In genomic region chr11:48838181-48838797, GRCm38 (mm10) we compare ENCODE assay signal across 8 mouse cellular contexts. TPM values are rescaled to one million over a fixed set of nuclear protein-coding genes. Genes with fewer than 3 reads are reported as not detected.
A peak's percentile ranks its signal among the peaks of the same experiment; 100 is the strongest.
DNase-seq lines count a peak whose midpoint lies in the region; ATAC-seq and TF ChIP-seq lines count a peak whose summit lies in the region.

No protein-coding gene starts in this region.

- H3K9me3 ChIP-seq in heart, embryonic 13.5 days: no peaks in the 10 kb centered on the region
- no peaks in the 10 kb centered on the region for H3K9me3 ChIP-seq in midbrain, embryonic 14.5 days (ENCODE audit: control insufficient read depth, low read length)

- H3K4me1 ChIP-seq in heart, embryonic 13.5 days: peaks cover 19% of the 10 kb centered on the region
- peaks cover 7% of the 10 kb centered on the region for H3K4me1 ChIP-seq in midbrain, embryonic 14.5 days (ENCODE audit: control insufficient read depth, insufficient read depth, low read length)

- no peak for DNase-seq in left cerebral cortex, adult 2 months (ENCODE audit: extremely low spot score in 1 of 2, low spot score in 2 of 2)
- no peak for DNase-seq in left cerebral cortex, postnatal 10 days (ENCODE audit: extremely low spot score in 1 of 2, low spot score in 2 of 2)
- peak; percentile 89 for DNase-seq in ZHBTc4 (ENCODE audit: low read depth, low spot score)
- peak; percentile 64 to 80 for DNase-seq in kidney, postnatal 25 days
- DNase-seq in midbrain, embryonic 14.5 days: no peak
- no peak for DNase-seq in gastrocnemius, postnatal 4 days (ENCODE audit: low spot score in 2 of 2)
- no peak for DNase-seq in urinary bladder, adult 2 months (ENCODE audit: low spot score)

- peak overlapping the region; percentile 74; the same call in 1 of the 2 replicates for H3K27ac ChIP-seq in left cerebral cortex, adult 2 months
- peak overlapping the region; percentile 42 for H3K27ac ChIP-seq in heart, embryonic 13.5 days (replicated peaks)
- peak overlapping the region; percentile 66; the same call in 1 of the 2 replicates for H3K27ac ChIP-seq in midbrain, embryonic 14.5 days (replicated peaks; ENCODE audit: low read depth, low read length)

- ATAC-seq in heart, embryonic 13.5 days (ENCODE audit: extremely low read depth, insufficient number of reproducible peaks, low FRiP score, low TSS enrichment): 0 out of 2 replicates have a peak, but pooled peaks have one; percentile 16
- 0 out of 2 replicates have a peak, but pooled peaks have one; percentile 15 for ATAC-seq in midbrain, embryonic 14.5 days (ENCODE audit: low FRiP score, low TSS enrichment)

- H3K9ac ChIP-seq in heart, embryonic 13.5 days: peak overlapping the region; percentile 88
- H3K9ac ChIP-seq in midbrain, embryonic 14.5 days (replicated peaks; ENCODE audit: low read length): peak overlapping the region; percentile 69

- H3K4me3 ChIP-seq in left cerebral cortex, adult 2 months: peak overlapping the region; percentile 64
- peak overlapping the region; percentile 89 for H3K4me3 ChIP-seq in heart, embryonic 13.5 days
- peak overlapping the region; percentile 77 for H3K4me3 ChIP-seq in midbrain, embryonic 14.5 days (replicated peaks; ENCODE audit: low read depth, low read length)

- H3K4me2 ChIP-seq in heart, embryonic 13.5 days: peak overlapping the region; percentile 92
- peak overlapping the region; percentile 58 for H3K4me2 ChIP-seq in midbrain, embryonic 14.5 days (ENCODE audit: low read length)

- no peak for TF ChIP-seq CTCF in left cerebral cortex, adult 2 months (IDR thresholded peaks at IDR 0.05)

- peaks cover 35% of the 10 kb centered on the region for H3K27me3 ChIP-seq in heart, embryonic 13.5 days (replicated peaks)
- H3K27me3 ChIP-seq in midbrain, embryonic 14.5 days (ENCODE audit: control insufficient read depth, insufficient read depth, low read length): peaks cover 10% of the 10 kb centered on the region

- H3K36me3 ChIP-seq in heart, embryonic 13.5 days: no peaks in the 10 kb centered on the region
- H3K36me3 ChIP-seq in midbrain, embryonic 14.5 days (ENCODE audit: control insufficient read depth, insufficient read depth, low read length): no peaks in the 10 kb centered on the region

- intact Hi-C loops in left cerebral cortex, adult 2 months (cut with DNase I): loop anchor here (10.0 kb wide), 1 partner anchor 877 kb away; the partner anchor contains the start of gene Cnot6
- intact Hi-C loops in left cerebral cortex, postnatal 10 days (cut with DNase I): no loop called here

- 2% methylated on average over 16 of the region's 16 CpGs for WGBS in heart, embryonic 13.5 days
- WGBS in midbrain, embryonic 14.5 days: 3% methylated on average over 16 of the region's 16 CpGs

RNA-seq across cellular contexts. Expression of gene Gm12184, which starts 11.8 kb away (rescaled TPM):
- total RNA-seq in left cerebral cortex, adult 2 months (2021): 1 to 10 TPM; 1.1 to 2.6 TPM
- total RNA-seq in left cerebral cortex, postnatal 10 days (2021): 1 to 10 TPM in 1 of 2 experiments, under 1 TPM in 1; 0.75 to 1.6 TPM
- 0.53 and 1.2 TPM in 2 replicates for polyA plus RNA-seq in heart, embryonic 13.5 days (2015; fragmentation: Nextera tagmentation; extraction: Ambion mirVana)
- polyA plus RNA-seq in midbrain, embryonic 14.5 days (2014; fragmentation: Nextera tagmentation; extraction: Ambion mirVana): 3.2 and 4.5 TPM in 2 replicates
- total RNA-seq in gastrocnemius, postnatal 4 days (2021): 1 to 10 TPM; 1.9 to 4.9 TPM
- polyA plus RNA-seq in urinary bladder, adult 2 months (2012; rRNA removed): 20.8 and 23.2 TPM in 2 replicates

RNA-seq across cellular contexts. Expression of gene Trim7, which starts 12.3 kb away (rescaled TPM):
- 1 to 10 TPM; 2.4 to 3.3 TPM for total RNA-seq in left cerebral cortex, adult 2 months (2021)
- total RNA-seq in left cerebral cortex, postnatal 10 days (2021): 1 to 10 TPM; 3.0 to 3.1 TPM
- 0.56 and 0.88 TPM in 2 replicates for polyA plus RNA-seq in heart, embryonic 13.5 days (2015; fragmentation: Nextera tagmentation; extraction: Ambion mirVana)
- polyA plus RNA-seq in midbrain, embryonic 14.5 days (2014; fragmentation: Nextera tagmentation; extraction: Ambion mirVana): 0.75 and 1.6 TPM in 2 replicates
- total RNA-seq in gastrocnemius, postnatal 4 days (2021): 10 to 100 TPM; 46.3 to 63.6 TPM
- 14.9 and 16.1 TPM in 2 replicates for polyA plus RNA-seq in urinary bladder, adult 2 months (2012; rRNA removed)

RNA-seq across cellular contexts. Expression of gene Trim41, which starts 21.1 kb away (rescaled TPM):
- total RNA-seq in left cerebral cortex, adult 2 months (2021): 10 to 100 TPM; 61.7 to 67.7 TPM
- total RNA-seq in left cerebral cortex, postnatal 10 days (2021): 10 to 100 TPM; 44.0 to 48.2 TPM
- polyA plus RNA-seq in heart, embryonic 13.5 days (2015; fragmentation: Nextera tagmentation; extraction: Ambion mirVana): 3.2 TPM in 2 replicates
- polyA plus RNA-seq in midbrain, embryonic 14.5 days (2014; fragmentation: Nextera tagmentation; extraction: Ambion mirVana): 6.3 and 8.4 TPM in 2 replicates
- 10 to 100 TPM; 26.4 to 30.1 TPM for total RNA-seq in gastrocnemius, postnatal 4 days (2021)
- 34.8 and 37.5 TPM in 2 replicates for polyA plus RNA-seq in urinary bladder, adult 2 months (2012; rRNA removed)

RNA-seq across cellular contexts. Expression of gene Irgm1, which starts 33.2 kb away (rescaled TPM):
- total RNA-seq in left cerebral cortex, adult 2 months (2021): 1 to 10 TPM; 5.5 to 5.6 TPM
- total RNA-seq in left cerebral cortex, postnatal 10 days (2021): 1 to 10 TPM; 2.8 to 3.6 TPM
- 8.4 and 10.6 TPM in 2 replicates for polyA plus RNA-seq in heart, embryonic 13.5 days (2015; fragmentation: Nextera tagmentation; extraction: Ambion mirVana)
- 1.4 and 5.0 TPM in 2 replicates for polyA plus RNA-seq in midbrain, embryonic 14.5 days (2014; fragmentation: Nextera tagmentation; extraction: Ambion mirVana)
- 1 to 10 TPM; 7.9 to 8.0 TPM for total RNA-seq in gastrocnemius, postnatal 4 days (2021)
- polyA plus RNA-seq in urinary bladder, adult 2 months (2012; rRNA removed): 30.5 and 54.8 TPM in 2 replicates

RNA-seq across cellular contexts. Expression of gene Rack1, which starts 38.2 kb away (rescaled TPM):
- 100 to 1,000 TPM; 218 to 220 TPM for total RNA-seq in left cerebral cortex, adult 2 months (2021)
- 100 to 1,000 TPM; 345 to 360 TPM for total RNA-seq in left cerebral cortex, postnatal 10 days (2021)
- polyA plus RNA-seq in heart, embryonic 13.5 days (2015; fragmentation: Nextera tagmentation; extraction: Ambion mirVana): 444 and 458 TPM in 2 replicates
- polyA plus RNA-seq in midbrain, embryonic 14.5 days (2014; fragmentation: Nextera tagmentation; extraction: Ambion mirVana): 505 and 506 TPM in 2 replicates
- total RNA-seq in gastrocnemius, postnatal 4 days (2021): 100 to 1,000 TPM; 692 to 818 TPM
- polyA plus RNA-seq in urinary bladder, adult 2 months (2012; rRNA removed): 1,217 and 1,275 TPM in 2 replicates

Comparison
In these comparisons a context has a peak if more than half of its experiments do, and no peak if none do; other contexts are left out.
1. DNase-seq: peak in ZHBTc4 (single experiment) and kidney, postnatal 25 days (2 of 2); none in left cerebral cortex, adult 2 months (0 of 2), left cerebral cortex, postnatal 10 days (0 of 2), midbrain, embryonic 14.5 days (single experiment), gastrocnemius, postnatal 4 days (0 of 2) and urinary bladder, adult 2 months (single experiment).
2. RNA of gene Trim7, which starts 12.3 kb away (total RNA-seq): 46.3 to 63.6 TPM in gastrocnemius, postnatal 4 days; 2.4 to 3.3 TPM in left cerebral cortex, adult 2 months and 3.0 to 3.1 TPM in left cerebral cortex, postnatal 10 days; every median in the first group is over 10 times any median in the second.
3. Peak in every context shown above with its lines, with median percentiles within 50 percentile points of each other: H3K27ac ChIP-seq and H3K4me3 ChIP-seq.